Mouse (Mus musculus): ENCODE data around the gene Shcbp1l.

GRCm38 (mm10) chr1:153411723-153412122, 13.2 kb upstream of the Shcbp1l start:
- no peak for TF ChIP-seq GATA1 (IDR thresholded peaks at IDR 0.05; ENCODE audit: low read length)
- no peak for TF ChIP-seq TAL1 (IDR thresholded peaks at IDR 0.05; ENCODE audit: low read length)
